ENCODE assay signal across 7 mouse cellular contexts in genomic region chr1:64757254-64757653, GRCm38 (mm10). TPM values are rescaled to one million over a fixed set of nuclear protein-coding genes. Genes with fewer than 3 reads are reported as not detected.
DNase-seq lines count a peak whose midpoint lies in the region; ATAC-seq and TF ChIP-seq lines count a peak whose summit lies in the region.

No protein-coding gene starts in this region.

- no peaks in the 10 kb centered on the region for H3K27me3 ChIP-seq in kidney, embryonic 14.5 days (ENCODE audit: control insufficient read depth, insufficient read depth, low read length)
- H3K27me3 ChIP-seq in liver, adult 2 months (ENCODE audit: control insufficient read depth, insufficient read depth, low read length) = no peaks in the 10 kb centered on the region
- no peaks in the 10 kb centered on the region for H3K27me3 ChIP-seq in stomach, embryonic 15.5 days (replicated peaks)

- TF ChIP-seq CTCF in liver, adult 2 months (IDR thresholded peaks at IDR 0.05; ENCODE audit: low read depth, low read length) = no peak

- no peaks in the 10 kb centered on the region for H3K79me2 ChIP-seq in liver, adult 2 months (ENCODE audit: control insufficient read depth, insufficient read depth, low read length)

- H3K9me3 ChIP-seq in kidney, embryonic 14.5 days (ENCODE audit: control insufficient read depth, low read length) = no peaks in the 10 kb centered on the region
- H3K9me3 ChIP-seq in stomach, embryonic 15.5 days = no peaks in the 10 kb centered on the region

- no peak overlapping the region for H3K9ac ChIP-seq in kidney, embryonic 14.5 days (ENCODE audit: low read depth, low read length)
- H3K9ac ChIP-seq in liver, adult 2 months (ENCODE audit: low read depth, low read length) = no peak overlapping the region
- H3K9ac ChIP-seq in stomach, embryonic 15.5 days = no peak overlapping the region

- no peak for TF ChIP-seq POLR2A in liver, adult 2 months (IDR thresholded peaks at IDR 0.05; ENCODE audit: extremely low read depth, insufficient read depth, low read length)

- no peak for ATAC-seq in kidney, embryonic 14.5 days (ENCODE audit: low FRiP score, low TSS enrichment)
- ATAC-seq in stomach, embryonic 15.5 days (ENCODE audit: insufficient read depth, low FRiP score, low read depth) = peak; percentile 85

- 43% methylated on average over 2 of the region's 2 CpGs for WGBS in kidney, embryonic 14.5 days
- WGBS in liver, adult 2 months = 18% methylated on average over 2 of the region's 2 CpGs
- WGBS in stomach, embryonic 15.5 days = 34% methylated on average over 2 of the region's 2 CpGs

- H3K27ac ChIP-seq in kidney, embryonic 14.5 days (ENCODE audit: low read depth, low read length) = no peak overlapping the region
- H3K27ac ChIP-seq in liver, adult 2 months (replicated peaks; ENCODE audit: insufficient read depth, low read depth, low read length) = no peak overlapping the region
- H3K27ac ChIP-seq in stomach, embryonic 15.5 days = no peak overlapping the region

- H3K4me2 ChIP-seq in kidney, embryonic 14.5 days (replicated peaks; ENCODE audit: low read depth, low read length) = no peak overlapping the region
- no peak overlapping the region for H3K4me2 ChIP-seq in stomach, embryonic 15.5 days

- DNase-seq in kidney, adult 8-10 months = peak; percentile 30 to 39
- DNase-seq in gastrocnemius, postnatal 25 days = peak; percentile 15
- peak; percentile 79 for DNase-seq in liver, adult 2 months (ENCODE audit: extremely low read depth, low read depth, low spot score)
- DNase-seq in layer of hippocampus, adult 11-12 months (ENCODE audit: low spot score) = no peak
- DNase-seq in layer of hippocampus, postnatal 14 days (ENCODE audit: low spot score in 2 of 2) = no peak

- no peaks in the 10 kb centered on the region for H3K4me1 ChIP-seq in kidney, embryonic 14.5 days (ENCODE audit: control insufficient read depth, insufficient read depth, low read length)
- peaks cover 24% of the 10 kb centered on the region for H3K4me1 ChIP-seq in liver, adult 2 months (ENCODE audit: control insufficient read depth, insufficient read depth, low read length)
- H3K4me1 ChIP-seq in stomach, embryonic 15.5 days = no peaks in the 10 kb centered on the region

- H3K4me3 ChIP-seq in kidney, embryonic 14.5 days (ENCODE audit: low read length) = no peak overlapping the region
- H3K4me3 ChIP-seq in liver, adult 2 months (ENCODE audit: insufficient read depth, low read depth, low read length) = no peak overlapping the region
- H3K4me3 ChIP-seq in stomach, embryonic 15.5 days (replicated peaks) = no peak overlapping the region

- H3K36me3 ChIP-seq in kidney, embryonic 14.5 days (ENCODE audit: control insufficient read depth, insufficient read depth, low read length) = no peaks in the 10 kb centered on the region
- no peaks in the 10 kb centered on the region for H3K36me3 ChIP-seq in liver, adult 2 months (ENCODE audit: control insufficient read depth, insufficient read depth, low read length)
- H3K36me3 ChIP-seq in stomach, embryonic 15.5 days = no peaks in the 10 kb centered on the region

RNA-seq across cellular contexts. Expression of gene Fzd5, which starts 19.7 kb away (rescaled TPM):
- polyA plus RNA-seq in kidney, embryonic 14.5 days (2014; fragmentation: Nextera tagmentation; extraction: Ambion mirVana) = 1.8 and 2.3 TPM in 2 replicates
- total RNA-seq in gastrocnemius, postnatal 25 days (2021) = 1 to 10 TPM; 1.5 to 2.0 TPM
- 3.1 and 4.0 TPM in 2 replicates for total RNA-seq in liver, adult 2 months (2014; rRNA removed)
- polyA plus RNA-seq in liver, adult 2 months (2012; rRNA removed) = 4.7 and 4.9 TPM in 2 replicates
- polyA plus RNA-seq in stomach, embryonic 15.5 days (2015; fragmentation: Nextera tagmentation; extraction: Ambion mirVana) = 7.3 and 9.2 TPM in 2 replicates
- total RNA-seq in layer of hippocampus, postnatal 14 days (2021) = 1 to 10 TPM; 1.1 to 1.2 TPM

Comparison
In these comparisons a context has a peak if more than half of its experiments do, and no peak if none do; other contexts are left out.
1. DNase-seq: peak in kidney, adult 8-10 months (2 of 2), gastrocnemius, postnatal 25 days (single experiment) and liver, adult 2 months (single experiment); none in layer of hippocampus, adult 11-12 months (single experiment) and layer of hippocampus, postnatal 14 days (0 of 2).